Comparison of ENCODE assay signal across 12 mouse cellular contexts in the genomic region with DNA sequence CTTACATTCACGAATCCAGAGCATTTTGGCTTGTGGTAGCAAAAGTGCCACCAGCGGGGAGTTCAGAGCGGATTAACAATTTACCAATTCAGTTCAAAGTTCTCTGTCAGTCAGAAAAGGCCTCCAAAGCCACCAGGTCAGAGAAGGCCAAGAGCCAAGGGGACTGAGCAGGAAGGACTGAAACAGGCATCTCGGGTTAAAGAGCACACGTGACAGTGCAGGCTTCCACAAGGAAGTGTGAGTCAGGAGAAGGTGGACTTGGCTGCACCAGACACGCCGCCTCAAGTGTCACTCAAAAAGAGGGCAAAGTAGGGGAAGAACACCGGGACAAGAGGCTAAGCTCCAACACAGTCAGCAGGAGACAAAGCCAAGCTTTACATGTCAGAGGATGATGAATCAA. TPM values are rescaled to one million over a fixed set of nuclear protein-coding genes. Genes with fewer than 3 reads are reported as not detected.
DNase-seq lines count a peak whose midpoint lies in the region; ATAC-seq and TF ChIP-seq lines count a peak whose summit lies in the region.
"Had no signal": no experiment of that assay in that cellular context is flagged by ENCODE, and none has a peak within 500 bp of the region (broad histone marks: within the 10 kb centered on the region; RNA-seq: fewer than 3 reads in every experiment).

No protein-coding gene starts in this region.

- TF ChIP-seq CTCF in testis, adult 2 months (IDR thresholded peaks at IDR 0.05; ENCODE audit: control insufficient read depth, insufficient read depth, insufficient replicate concordance, low read depth, low read length) = no peak
- TF ChIP-seq CTCF in liver, postnatal 0 days (IDR thresholded peaks at IDR 0.05; ENCODE audit: low read depth) = no peak

- H3K9ac ChIP-seq in kidney, embryonic 15.5 days = no peak overlapping the region
- no peak overlapping the region for H3K9ac ChIP-seq in liver, postnatal 0 days (replicated peaks)
- H3K9ac ChIP-seq: forebrain, embryonic 13.5 days; heart, embryonic 13.5 days had no signal

- no peak for TF ChIP-seq POLR2A in testis, adult 2 months (IDR thresholded peaks at IDR 0.05; ENCODE audit: control insufficient read depth, low read depth, low read length)

- no peak overlapping the region for H3K4me2 ChIP-seq in kidney, embryonic 15.5 days
- H3K4me2 ChIP-seq in liver, postnatal 0 days (ENCODE audit: low read depth, low read length) = peak overlapping the region; percentile 54
- H3K4me2 ChIP-seq: forebrain, embryonic 13.5 days; heart, embryonic 13.5 days had no signal

- whole genome bisulfite sequencing in kidney, embryonic 15.5 days = 74% methylated on average over 8 of the region's 8 CpGs
- WGBS in liver, postnatal 0 days (ENCODE audit: insufficient replicate concordance) = 53% methylated on average over 8 of the region's 8 CpGs

- H3K4me3 ChIP-seq in testis, adult 2 months (ENCODE audit: control insufficient read depth, low read depth, low read length) = peak overlapping the region; percentile 96
- H3K4me3 ChIP-seq in kidney, embryonic 15.5 days (replicated peaks) = no peak overlapping the region
- H3K4me3 ChIP-seq in liver, postnatal 0 days (ENCODE audit: low read depth, low read length) = no peak overlapping the region
- H3K4me3 ChIP-seq: forebrain, embryonic 13.5 days; heart, embryonic 13.5 days had no signal

- no peaks in the 10 kb centered on the region for H3K9me3 ChIP-seq in kidney, embryonic 15.5 days (replicated peaks)
- H3K9me3 ChIP-seq in liver, postnatal 0 days (ENCODE audit: low read length) = no peaks in the 10 kb centered on the region
- H3K9me3 ChIP-seq: forebrain, embryonic 13.5 days; heart, embryonic 13.5 days had no signal

- H3K36me3 ChIP-seq in testis, adult 2 months (ENCODE audit: control insufficient read depth, insufficient read depth, low read length) = no peaks in the 10 kb centered on the region
- peaks cover 16% of the 10 kb centered on the region for H3K36me3 ChIP-seq in kidney, embryonic 15.5 days
- H3K36me3 ChIP-seq in liver, postnatal 0 days (replicated peaks; ENCODE audit: insufficient read depth, low read length) = 0 out of 2 replicates have a peak, but pooled peaks cover 9% of the 10 kb centered on the region

- no peaks in the 10 kb centered on the region for H3K27me3 ChIP-seq in testis, adult 2 months (ENCODE audit: control insufficient read depth, insufficient read depth, low read length)
- no peaks in the 10 kb centered on the region for H3K27me3 ChIP-seq in kidney, embryonic 15.5 days
- H3K27me3 ChIP-seq in liver, postnatal 0 days (ENCODE audit: insufficient read depth, low read length) = no peaks in the 10 kb centered on the region
- H3K27me3 ChIP-seq: forebrain, embryonic 13.5 days; heart, embryonic 13.5 days had no signal

- no peak for DNase-seq in testis, postnatal 14 days (ENCODE audit: low spot score)
- peak; percentile 51 for DNase-seq in liver, postnatal 0 days
- no peak for DNase-seq in layer of hippocampus, adult 11-12 months (ENCODE audit: low spot score)
- no peak for DNase-seq in cerebellum, postnatal 14 days
- no peak for DNase-seq in right cerebral cortex, postnatal 36 days (ENCODE audit: low spot score in 2 of 2)
- no peak for DNase-seq in left cerebral cortex, postnatal 10 days (ENCODE audit: extremely low spot score in 1 of 2, low spot score in 2 of 2)
- DNase-seq: left cerebral cortex, postnatal 4 days; midbrain, embryonic 14.5 days had no signal

- H3K27ac ChIP-seq in testis, adult 2 months (ENCODE audit: control insufficient read depth, insufficient read depth, low read depth, low read length) = no peak overlapping the region
- H3K27ac ChIP-seq in kidney, embryonic 15.5 days = peak overlapping the region; percentile 42; the same call in 1 of the 2 replicates
- H3K27ac ChIP-seq in liver, postnatal 0 days (ENCODE audit: low read depth) = peak overlapping the region; percentile 79
- H3K27ac ChIP-seq: forebrain, embryonic 13.5 days; heart, embryonic 13.5 days had no signal

- no peak for ATAC-seq in kidney, embryonic 15.5 days (replicated peaks; ENCODE audit: low FRiP score)
- peak; percentile 30 for ATAC-seq in liver, postnatal 0 days
- ATAC-seq: forebrain, embryonic 13.5 days had no signal

- no peak for TF ChIP-seq EP300 in liver, postnatal 0 days (IDR thresholded peaks at IDR 0.05; ENCODE audit: low read depth)

- intact Hi-C loops in left cerebral cortex, postnatal 10 days (cut with DNase I) = no loop called here

- peaks cover 2% of the 10 kb centered on the region; the same call in 1 of the 2 replicates for H3K4me1 ChIP-seq in testis, adult 2 months (ENCODE audit: control insufficient read depth, insufficient read depth, low read length)
- peaks cover 20% of the 10 kb centered on the region for H3K4me1 ChIP-seq in kidney, embryonic 15.5 days
- H3K4me1 ChIP-seq in liver, postnatal 0 days (ENCODE audit: insufficient read depth) = peaks cover 43% of the 10 kb centered on the region

RNA-seq across cellular contexts. Expression of a gene that starts 2.8 kb away (rescaled TPM):
- 95.8 and 98.7 TPM in 2 replicates for polyA plus RNA-seq in testis, adult 2 months (2012; rRNA removed)
- polyA plus RNA-seq in kidney, embryonic 15.5 days (2015; fragmentation: Nextera tagmentation; extraction: Ambion mirVana) = 23.9 and 30.6 TPM in 2 replicates
- polyA plus RNA-seq in liver, postnatal 0 days (2015; fragmentation: Nextera tagmentation; extraction: Ambion mirVana) = 11.6 and 12.0 TPM in 2 replicates
- total RNA-seq in left cerebral cortex, postnatal 10 days (2021) = 10 to 100 TPM; 28.9 to 30.1 TPM

RNA-seq across cellular contexts. Expression of a gene that starts 21.7 kb away (rescaled TPM):
- polyA plus RNA-seq in testis, adult 2 months (2012; rRNA removed) = 16.7 and 22.3 TPM in 2 replicates
- 475 and 513 TPM in 2 replicates for polyA plus RNA-seq in kidney, embryonic 15.5 days (2015; fragmentation: Nextera tagmentation; extraction: Ambion mirVana)
- polyA plus RNA-seq in liver, postnatal 0 days (2015; fragmentation: Nextera tagmentation; extraction: Ambion mirVana) = 180 and 183 TPM in 2 replicates
- 100 to 1,000 TPM; 341 to 351 TPM for total RNA-seq in left cerebral cortex, postnatal 10 days (2021)

RNA-seq across cellular contexts. Expression of a gene that starts 57.5 kb away (rescaled TPM):
- polyA plus RNA-seq in testis, adult 2 months (2012; rRNA removed) = 20.1 and 23.7 TPM in 2 replicates
- polyA plus RNA-seq in kidney, embryonic 15.5 days (2015; fragmentation: Nextera tagmentation; extraction: Ambion mirVana) = 159 and 162 TPM in 2 replicates
- 52.5 and 56.8 TPM in 2 replicates for polyA plus RNA-seq in liver, postnatal 0 days (2015; fragmentation: Nextera tagmentation; extraction: Ambion mirVana)
- total RNA-seq in left cerebral cortex, postnatal 10 days (2021) = 10 to 100 TPM; 43.5 to 49.4 TPM
